Mouse (Mus musculus) lung, adult 2 months (tissue): ENCODE measurements around the gene Acsf2.

ENCODE experiments used
- CTCF ChIP-seq: fragments of 200-500 bp; IDR thresholded peaks from 2 replicates; pipeline ENCODE4 v1.5.1; 2011; ENCODE audit warnings: mild to moderate bottlenecking, low read length, control low read depth; ENCODE audit not compliant: insufficient read depth
- POLR2A ChIP-seq: fragments of 200-500 bp; IDR thresholded peaks from 2 replicates; pipeline ENCODE4 v1.6.1; 2011; ENCODE audit warnings: low read depth, mild to moderate bottlenecking, control low read depth, low read length, borderline replicate concordance; ENCODE audit errors: extremely low read depth

- TF ChIP-seq CTCF (no peak), POLR2A (no peak)
Measured at GRCm38 (mm10) chr11:94597319-94597718, 4.4 kb downstream of the Acsf2 start.
